Mouse (Mus musculus) layer of hippocampus, postnatal 36 days (tissue): Measurements from ENCODE around the gene Timp4. TPM values are rescaled to one million over a fixed set of nuclear protein-coding genes. Genes with fewer than 3 reads are reported as not detected.

Experiments used
- total RNA-seq, 2 experiments: library from RNA; stranded (reverse); gene quantifications; 2 replicates each; pipeline ENCODE4 v1.2.3; 2021

Timp4 gene
- total RNA-seq, 2 experiments from 2014 or later, result 23.3 to 25.9 TPM

Other genes with a start within 250 kb of the Timp4 start
- gene Tamm41, start 214.3 kb downstream of the Timp4 start, total RNA-seq, result 10 to 100 TPM; 16.2 to 17.3 TPM
- gene Syn2, start 117.3 kb downstream of the Timp4 start, total RNA-seq, result 100 to 1,000 TPM; 574 to 635 TPM
- not detected for gene Gm17482, start 24.9 kb downstream of the Timp4 start, total RNA-seq
- gene Pparg, start 108.7 kb upstream of the Timp4 start, total RNA-seq, result 1 to 10 TPM; 1.6 to 1.8 TPM